Mouse (Mus musculus) lung, postnatal 4 days (tissue): ENCODE data around the gene Prpf19.

ENCODE experiments used
- DNase-seq, 2 experiments: peaks; one replicate each; pipeline ENCODE4 v3.0.0; 2021

The Prpf19 gene

DNA sequence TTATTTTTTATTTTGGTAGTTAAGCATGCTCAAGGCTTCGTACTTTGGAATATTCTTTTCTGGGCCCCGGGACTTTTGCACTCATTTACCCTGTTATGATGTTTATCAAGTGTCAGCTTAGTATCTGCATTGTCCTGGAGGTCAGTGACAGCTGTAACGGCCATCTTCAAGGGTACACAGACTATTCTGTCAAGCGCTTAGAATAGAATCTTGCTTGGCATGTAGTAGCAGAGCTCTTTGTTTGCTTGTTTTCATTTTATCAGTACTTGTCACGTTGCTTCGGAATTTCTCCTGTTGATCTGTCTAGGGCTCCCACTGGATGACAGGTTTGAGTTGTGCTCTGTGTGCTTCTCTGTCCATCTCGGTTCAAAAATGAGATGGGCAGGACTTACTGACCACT is 1.8 kb downstream of the Prpf19 start:
- DNase-seq: no peak

DNA sequence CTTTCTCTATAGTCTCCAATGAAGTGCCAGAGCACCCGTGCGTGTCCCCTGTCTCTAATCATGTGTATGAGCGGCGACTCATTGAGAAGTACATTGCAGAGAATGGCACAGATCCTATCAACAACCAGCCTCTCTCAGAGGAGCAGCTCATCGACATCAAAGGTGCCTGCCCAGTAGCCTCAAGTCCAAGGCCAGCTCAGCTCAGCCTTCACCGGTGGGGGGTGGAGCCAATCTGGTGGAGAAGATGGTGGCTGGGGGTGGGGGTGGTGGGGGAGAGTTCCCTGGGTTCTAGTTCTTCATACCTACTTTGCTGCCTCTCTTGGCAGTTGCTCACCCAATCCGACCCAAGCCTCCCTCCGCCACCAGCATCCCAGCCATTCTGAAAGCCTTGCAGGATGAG is 2.5 kb downstream of the Prpf19 start:
- no peak for DNase-seq

- no peak for DNase-seq
Observed at GRCm38 (mm10) chr19:10900315-10900714, 5.3 kb downstream of the Prpf19 start.

DNA sequence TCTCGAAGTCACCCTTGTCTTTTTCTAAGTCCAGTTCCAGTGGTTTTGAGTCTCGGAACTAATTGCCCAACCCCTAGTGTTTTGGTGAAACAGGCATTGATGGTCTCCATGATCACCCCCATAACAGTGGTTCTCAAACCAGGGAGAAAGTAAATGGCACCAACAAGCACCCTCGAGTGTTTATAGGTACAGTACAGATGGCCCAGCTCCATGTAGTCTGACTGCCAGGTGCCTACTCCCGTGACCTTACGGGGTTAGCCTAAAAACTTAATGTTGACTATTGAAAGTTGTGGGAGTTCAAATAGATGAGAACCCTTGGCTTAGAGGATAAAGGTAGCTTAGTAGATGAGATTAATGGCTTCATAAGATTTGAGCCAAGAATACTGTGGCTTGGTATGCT is 6.0 kb downstream of the Prpf19 start:
- DNase-seq: no peak

DNA sequence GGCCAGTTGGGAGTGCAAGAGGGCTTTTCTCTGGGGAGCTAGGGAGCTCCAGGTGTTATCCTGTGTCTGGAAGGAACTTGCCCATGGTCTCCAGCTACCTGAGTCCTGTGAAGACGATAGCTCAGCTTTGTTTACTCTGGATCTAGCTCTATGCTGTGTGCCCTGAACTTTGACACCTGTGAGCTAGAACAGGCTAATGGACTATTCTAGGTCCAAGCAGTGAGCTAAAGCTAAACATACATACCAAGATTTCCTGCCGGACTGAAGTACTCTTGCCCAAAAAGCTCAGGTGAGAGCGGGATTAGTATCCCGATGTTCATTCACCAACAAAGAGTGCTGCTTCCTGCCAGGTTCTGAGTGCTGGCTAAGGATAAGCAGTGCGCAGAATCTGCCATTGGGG is 9.5 kb downstream of the Prpf19 start:
- DNase-seq: no peak

GRCm38 (mm10) chr19:10904927-10905727 is 10.1 kb downstream of the Prpf19 start:
- peak; percentile 71 to 91 for DNase-seq

GRCm38 (mm10) chr19:10905728-10906000 is 10.6 kb downstream of the Prpf19 start:
- no peak for DNase-seq

GRCm38 (mm10) chr19:10907891-10908290 is 12.9 kb downstream of the Prpf19 start:
- DNase-seq: peak; percentile 49 to 69

DNA sequence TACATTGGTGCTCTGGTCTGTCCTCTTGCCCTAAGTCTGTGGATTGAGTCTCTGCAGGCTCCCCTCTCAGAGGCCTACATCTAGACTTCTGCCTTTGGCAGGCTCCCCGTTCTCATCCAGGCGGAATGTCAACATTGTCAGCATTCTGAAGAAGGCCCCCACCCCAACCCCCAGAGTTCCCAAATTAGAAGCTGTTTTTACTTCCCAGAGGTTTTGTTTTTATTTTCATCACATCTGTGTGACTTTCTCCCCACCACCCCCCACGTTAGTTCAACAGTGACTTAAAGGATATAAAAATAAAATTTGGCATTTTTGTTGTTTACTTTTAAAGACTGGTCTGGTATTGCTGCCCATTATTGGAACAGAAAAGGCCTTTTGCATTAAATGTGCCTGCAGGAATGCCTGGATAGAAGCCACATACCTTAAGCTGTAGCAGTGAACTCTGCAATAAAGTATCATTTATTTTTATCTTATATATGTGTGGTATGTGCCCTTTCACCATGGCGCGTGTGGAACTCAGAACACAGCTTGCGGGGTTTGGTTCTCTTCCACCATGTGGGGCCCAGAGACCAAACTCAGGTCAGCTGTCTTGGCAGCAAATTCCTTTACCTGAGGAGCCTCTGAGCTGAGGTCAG is 14.2 kb downstream of the Prpf19 start:
- peak; percentile 39 to 77 for DNase-seq

- DNase-seq: no peak
Observed at GRCm38 (mm10) chr19:10914291-10914690, 19.3 kb downstream of the Prpf19 start.

- no peak for DNase-seq
Observed at GRCm38 (mm10) chr19:10914870-10915269, 19.8 kb downstream of the Prpf19 start.

- no peak for DNase-seq
Observed at GRCm38 (mm10) chr19:10916506-10916905, 21.5 kb downstream of the Prpf19 start.

- no peak for DNase-seq
Observed at GRCm38 (mm10) chr19:10918321-10918991, 23.4 kb downstream of the Prpf19 start.

DNA sequence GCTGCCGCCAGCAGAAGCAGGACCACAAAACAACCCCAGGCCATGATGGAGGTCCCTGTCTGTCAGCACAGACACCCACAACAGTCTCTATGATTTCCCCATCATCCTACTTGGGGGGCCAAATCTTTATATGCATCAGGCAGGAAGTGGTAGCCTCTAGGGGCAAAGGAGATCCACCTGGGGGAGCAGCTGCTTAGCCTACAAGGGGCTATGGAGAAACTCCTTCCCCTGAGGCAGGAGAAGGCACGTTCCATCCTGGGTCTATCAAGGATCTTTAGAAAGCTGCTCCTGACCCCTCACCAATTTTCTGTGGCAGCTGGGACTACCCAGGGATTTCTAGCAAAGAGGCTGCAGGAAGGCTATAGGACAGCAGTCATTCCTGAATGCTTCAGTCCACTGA is 25.5 kb downstream of the Prpf19 start, which contains the start of gene Zp1:
Zp1 (minus strand) TSS at position 101 of the 400 bp plus-strand sequence.
- DNase-seq: no peak

- no peak for DNase-seq
Observed at GRCm38 (mm10) chr19:10921058-10921457, 26.0 kb downstream of the Prpf19 start.

DNA sequence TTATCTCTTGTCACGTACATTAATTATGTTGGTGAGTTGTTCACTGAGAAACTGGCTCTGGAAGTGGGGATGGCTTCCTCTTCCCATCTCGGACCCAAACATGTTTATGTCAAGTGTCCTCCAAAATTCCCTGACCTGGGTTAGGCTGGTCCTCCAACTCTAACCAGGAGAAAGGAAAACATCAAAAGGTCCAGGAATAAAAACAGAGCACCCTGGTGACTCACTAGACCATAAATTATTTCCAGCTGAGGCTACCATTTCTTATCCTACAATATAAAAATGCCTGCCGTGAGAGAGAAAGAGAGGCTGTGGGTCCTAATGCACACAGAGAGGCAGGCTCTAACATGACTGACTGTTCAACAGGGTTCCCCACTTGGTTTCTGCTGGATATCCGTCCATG is 29.2 kb downstream of the Prpf19 start:
- DNase-seq: no peak

DNA sequence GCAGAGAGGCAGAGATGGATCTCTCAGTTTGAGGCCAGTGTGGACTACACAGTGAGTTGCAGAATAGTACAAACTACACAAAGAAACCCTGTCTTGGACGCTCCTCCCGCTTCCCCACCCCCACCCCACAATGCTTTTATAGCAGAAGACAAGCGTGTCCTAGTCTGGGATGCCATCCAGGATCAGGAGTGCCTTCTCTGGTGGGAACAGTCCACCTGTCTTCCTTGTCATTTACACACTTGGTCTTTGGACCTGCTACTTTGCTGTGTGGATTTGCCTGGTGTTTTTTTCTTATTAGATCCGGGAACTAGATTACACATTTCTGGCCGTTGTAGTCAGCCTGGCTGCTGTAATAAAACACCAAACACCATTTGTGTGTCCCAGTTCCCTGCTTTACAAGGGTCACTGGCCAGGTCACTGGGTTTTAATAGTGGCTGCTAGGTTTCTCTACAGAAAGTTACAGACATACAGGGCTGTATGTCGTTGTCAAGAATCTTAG is 31.1 kb downstream of the Prpf19 start:
- DNase-seq: no peak

- DNase-seq: no peak
Observed at GRCm38 (mm10) chr19:10926666-10927065, 31.6 kb downstream of the Prpf19 start.

- DNase-seq: no peak
Observed at GRCm38 (mm10) chr19:10930641-10931040, 35.6 kb downstream of the Prpf19 start.

- DNase-seq: no peak
Observed at GRCm38 (mm10) chr19:10935029-10935428, 40.0 kb downstream of the Prpf19 start.

DNA sequence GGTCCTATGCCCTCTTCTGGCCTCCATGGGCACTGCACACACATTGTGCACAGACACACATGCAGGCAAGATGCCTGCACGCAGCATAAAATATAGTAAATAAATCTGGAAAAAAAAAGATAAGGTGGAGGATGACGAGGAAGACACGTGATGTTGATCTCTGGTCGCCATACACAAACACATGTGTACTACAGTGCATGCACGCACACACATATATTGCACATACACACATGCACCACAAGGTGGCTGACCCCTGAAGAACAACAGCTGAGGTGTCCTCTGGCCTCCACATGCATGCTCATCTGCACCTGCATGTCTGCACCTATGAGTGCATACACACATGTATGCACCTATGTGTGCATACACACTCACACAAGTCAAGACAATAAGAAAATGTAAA is 41.0 kb downstream of the Prpf19 start:
- DNase-seq: no peak

DNA sequence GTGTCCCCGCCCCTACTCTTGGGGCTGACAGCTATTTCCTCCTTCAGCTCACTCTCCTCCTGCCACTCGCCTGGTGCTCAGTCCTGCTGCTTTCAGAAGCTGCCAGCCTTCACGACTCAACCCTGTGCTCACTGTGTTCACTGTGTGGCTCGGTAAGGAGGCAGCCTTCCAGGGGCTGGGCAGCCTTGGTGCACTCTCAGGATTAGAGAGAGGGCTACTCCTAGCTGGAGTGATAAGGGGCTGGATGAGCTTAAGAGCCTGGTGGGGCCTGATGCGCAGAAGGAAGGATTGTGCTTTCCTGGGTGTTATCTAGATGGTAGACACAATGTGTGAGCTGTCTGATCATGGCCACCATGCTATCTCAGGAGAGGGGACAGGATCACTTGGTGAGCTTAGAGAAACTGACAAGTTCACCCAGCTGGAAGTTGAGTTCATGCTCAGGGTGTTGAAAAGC is 42.1 kb downstream of the Prpf19 start, which contains the start of gene Ptgdr2:
Ptgdr2 (plus strand) TSS at position 51 of the 454 bp plus-strand sequence.
- DNase-seq: peak in 1 of 2 experiments; percentile 42

DNA sequence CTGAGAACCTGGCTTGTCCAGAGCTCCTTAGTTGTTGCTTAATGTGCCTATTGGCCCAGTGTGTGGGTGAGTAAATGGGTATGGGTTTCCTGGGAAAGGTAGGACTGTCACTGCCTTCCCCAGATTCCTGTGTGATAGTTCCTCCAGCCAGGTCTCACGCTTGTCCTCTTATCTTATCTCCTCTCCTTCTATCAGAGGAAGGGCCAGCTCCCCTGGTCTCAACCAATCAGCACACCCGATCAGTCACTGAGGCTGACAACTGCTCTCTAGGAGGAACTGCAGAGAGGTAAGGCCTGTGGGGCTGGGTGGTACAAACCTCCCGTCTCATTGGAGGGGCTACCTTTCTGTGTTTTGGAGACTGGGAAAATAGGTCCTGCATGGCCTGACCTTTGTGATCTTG is 43.7 kb downstream of the Prpf19 start:
- DNase-seq: no peak
